Comparison of ENCODE assay signal across 8 mouse cellular contexts in genomic region chr16:4624074-4624473, GRCm38 (mm10). TPM values are rescaled to one million over a fixed set of nuclear protein-coding genes. Genes with fewer than 3 reads are reported as not detected.
DNase-seq lines count a peak whose midpoint lies in the region; ATAC-seq and TF ChIP-seq lines count a peak whose summit lies in the region.

No protein-coding gene starts in this region.

- H3K4me1 ChIP-seq in kidney, embryonic 14.5 days (ENCODE audit: control insufficient read depth, insufficient read depth, low read length): peaks cover 11% of the 10 kb centered on the region; the same call in 1 of the 2 replicates
- H3K4me1 ChIP-seq in hindbrain, postnatal 0 days (ENCODE audit: insufficient read depth, low read length): peaks cover 14% of the 10 kb centered on the region
- H3K4me1 ChIP-seq in midbrain, embryonic 16.5 days (ENCODE audit: control insufficient read depth, insufficient read depth, low read length): peaks cover 13% of the 10 kb centered on the region

- peak overlapping the region; percentile 81; the same call in 1 of the 2 replicates for H3K27ac ChIP-seq in kidney, embryonic 14.5 days (ENCODE audit: low read depth, low read length)
- peak overlapping the region; percentile 93 for H3K27ac ChIP-seq in hindbrain, postnatal 0 days
- peak overlapping the region; percentile 85 for H3K27ac ChIP-seq in midbrain, embryonic 16.5 days (ENCODE audit: low read length)

- 15% methylated on average over 9 of the region's 9 CpGs for WGBS in kidney, embryonic 14.5 days
- 15% methylated on average over 9 of the region's 9 CpGs for WGBS in hindbrain, postnatal 0 days
- 8% methylated on average over 9 of the region's 9 CpGs for WGBS in midbrain, embryonic 16.5 days

- H3K9me3 ChIP-seq in kidney, embryonic 14.5 days (ENCODE audit: control insufficient read depth, low read length): no peaks in the 10 kb centered on the region
- no peaks in the 10 kb centered on the region for H3K9me3 ChIP-seq in hindbrain, postnatal 0 days (ENCODE audit: low read length)
- no peaks in the 10 kb centered on the region for H3K9me3 ChIP-seq in midbrain, embryonic 16.5 days (replicated peaks; ENCODE audit: control insufficient read depth, low read length, poor library complexity, severe bottlenecking)

- no peak for TF ChIP-seq CTCF in hindbrain, postnatal 0 days (IDR thresholded peaks at IDR 0.05; ENCODE audit: low read depth)

- ATAC-seq in kidney, embryonic 14.5 days (ENCODE audit: low FRiP score, low TSS enrichment): no peak
- no peak for ATAC-seq in hindbrain, postnatal 0 days
- ATAC-seq in midbrain, embryonic 16.5 days: 0 out of 2 replicates have a peak, but pooled peaks have one; percentile 26

- peaks cover 5% of the 10 kb centered on the region; the same call in 1 of the 2 replicates for H3K36me3 ChIP-seq in kidney, embryonic 14.5 days (ENCODE audit: control insufficient read depth, insufficient read depth, low read length)
- H3K36me3 ChIP-seq in hindbrain, postnatal 0 days (ENCODE audit: insufficient read depth, low read length): peaks cover 23% of the 10 kb centered on the region
- H3K36me3 ChIP-seq in midbrain, embryonic 16.5 days (ENCODE audit: control insufficient read depth, insufficient read depth, low read length): 0 out of 2 replicates have a peak, but pooled peaks cover 3% of the 10 kb centered on the region

- peak overlapping the region; percentile 67 for H3K4me3 ChIP-seq in kidney, embryonic 14.5 days (ENCODE audit: low read length)
- peak overlapping the region; percentile 73 for H3K4me3 ChIP-seq in hindbrain, postnatal 0 days (ENCODE audit: low read length)
- peak overlapping the region; percentile 74 for H3K4me3 ChIP-seq in midbrain, embryonic 16.5 days (ENCODE audit: low read depth, low read length)

- H3K27me3 ChIP-seq in kidney, embryonic 14.5 days (ENCODE audit: control insufficient read depth, insufficient read depth, low read length): no peaks in the 10 kb centered on the region
- H3K27me3 ChIP-seq in hindbrain, postnatal 0 days (ENCODE audit: insufficient read depth, low read length): no peaks in the 10 kb centered on the region
- no peaks in the 10 kb centered on the region for H3K27me3 ChIP-seq in midbrain, embryonic 16.5 days (ENCODE audit: control insufficient read depth, insufficient read depth, low read depth, low read length)

- H3K9ac ChIP-seq in kidney, embryonic 14.5 days (ENCODE audit: low read depth, low read length): peak overlapping the region; percentile 75
- H3K9ac ChIP-seq in hindbrain, postnatal 0 days (replicated peaks; ENCODE audit: low read length): peak overlapping the region; percentile 84
- H3K9ac ChIP-seq in midbrain, embryonic 16.5 days (ENCODE audit: low read depth, low read length): peak overlapping the region; percentile 92

- DNase-seq in kidney, adult 18-20 months: no peak
- peak; percentile 15 for DNase-seq in c-Kit-negative CD71-positive TER-119-positive erythroid progenitor cells, embryonic 14.5 days (ENCODE audit: low read depth, low spot score)
- DNase-seq in hindbrain, postnatal 0 days (ENCODE audit: low spot score): no peak
- no peak for DNase-seq in urinary bladder, adult 18-20 months (ENCODE audit: low spot score in 2 of 2)
- DNase-seq in cerebellum, postnatal 10 days: no peak
- DNase-seq in embryo, embryonic 9.5 days (ENCODE audit: extremely low spot score): no peak

- peak overlapping the region; percentile 72 for H3K4me2 ChIP-seq in kidney, embryonic 14.5 days (replicated peaks; ENCODE audit: low read depth, low read length)
- peak overlapping the region; percentile 83 for H3K4me2 ChIP-seq in hindbrain, postnatal 0 days (ENCODE audit: low read depth, low read length)
- H3K4me2 ChIP-seq in midbrain, embryonic 16.5 days (ENCODE audit: low read length): peak overlapping the region; percentile 78

RNA-seq across cellular contexts. Expression of gene Pam16, which starts 0.7 kb away (rescaled TPM):
- polyA plus RNA-seq in kidney, embryonic 14.5 days (2014; fragmentation: Nextera tagmentation; extraction: Ambion mirVana): 102 and 116 TPM in 2 replicates
- total RNA-seq in hindbrain, postnatal 0 days (2014; rRNA removed): 25.4 and 88.3 TPM in 2 replicates
- polyA plus RNA-seq in hindbrain, postnatal 0 days (2015; fragmentation: Nextera tagmentation; extraction: Ambion mirVana): 135 and 140 TPM in 2 replicates
- polyA plus RNA-seq in midbrain, embryonic 16.5 days (2015; fragmentation: Nextera tagmentation; extraction: Ambion mirVana): 144 and 153 TPM in 2 replicates

RNA-seq across cellular contexts. Expression of gene Vasn, which starts 15.7 kb away (rescaled TPM):
- polyA plus RNA-seq in kidney, embryonic 14.5 days (2014; fragmentation: Nextera tagmentation; extraction: Ambion mirVana): 14.4 and 16.1 TPM in 2 replicates
- total RNA-seq in hindbrain, postnatal 0 days (2014; rRNA removed): 18.4 and 18.8 TPM in 2 replicates
- polyA plus RNA-seq in hindbrain, postnatal 0 days (2015; fragmentation: Nextera tagmentation; extraction: Ambion mirVana): 6.1 and 7.3 TPM in 2 replicates
- 4.2 and 4.3 TPM in 2 replicates for polyA plus RNA-seq in midbrain, embryonic 16.5 days (2015; fragmentation: Nextera tagmentation; extraction: Ambion mirVana)

RNA-seq across cellular contexts. Expression of gene Dnaja3, which starts 15.7 kb away (rescaled TPM):
- polyA plus RNA-seq in kidney, embryonic 14.5 days (2014; fragmentation: Nextera tagmentation; extraction: Ambion mirVana): 46.3 and 68.8 TPM in 2 replicates
- total RNA-seq in hindbrain, postnatal 0 days (2014; rRNA removed): 49.6 and 50.6 TPM in 2 replicates
- 52.9 and 54.3 TPM in 2 replicates for polyA plus RNA-seq in hindbrain, postnatal 0 days (2015; fragmentation: Nextera tagmentation; extraction: Ambion mirVana)
- polyA plus RNA-seq in midbrain, embryonic 16.5 days (2015; fragmentation: Nextera tagmentation; extraction: Ambion mirVana): 69.2 and 70.2 TPM in 2 replicates

RNA-seq across cellular contexts. Expression of gene Glis2, which starts 29.6 kb away (rescaled TPM):
- 42.4 and 47.3 TPM in 2 replicates for polyA plus RNA-seq in kidney, embryonic 14.5 days (2014; fragmentation: Nextera tagmentation; extraction: Ambion mirVana)
- total RNA-seq in hindbrain, postnatal 0 days (2014; rRNA removed): 25.8 and 28.2 TPM in 2 replicates
- 12.0 and 12.5 TPM in 2 replicates for polyA plus RNA-seq in hindbrain, postnatal 0 days (2015; fragmentation: Nextera tagmentation; extraction: Ambion mirVana)
- 13.0 and 14.0 TPM in 2 replicates for polyA plus RNA-seq in midbrain, embryonic 16.5 days (2015; fragmentation: Nextera tagmentation; extraction: Ambion mirVana)

RNA-seq across cellular contexts. Expression of gene Coro7, which starts 55.5 kb away (rescaled TPM):
- 12.0 and 16.4 TPM in 2 replicates for polyA plus RNA-seq in kidney, embryonic 14.5 days (2014; fragmentation: Nextera tagmentation; extraction: Ambion mirVana)
- total RNA-seq in hindbrain, postnatal 0 days (2014; rRNA removed): 41.4 and 43.3 TPM in 2 replicates
- 29.1 and 30.2 TPM in 2 replicates for polyA plus RNA-seq in hindbrain, postnatal 0 days (2015; fragmentation: Nextera tagmentation; extraction: Ambion mirVana)
- polyA plus RNA-seq in midbrain, embryonic 16.5 days (2015; fragmentation: Nextera tagmentation; extraction: Ambion mirVana): 32.6 and 36.4 TPM in 2 replicates
